Mouse (Mus musculus) limb, embryonic 14.5 days (tissue): ENCODE data around the gene Ddias. TPM values are rescaled to one million over a fixed set of nuclear protein-coding genes. Genes with fewer than 3 reads are reported as not detected.

Source experiments
- ATAC-seq: fragments of 200-750 bp; cut with Nextera tagmentation; 2 replicates; pipeline ENCODE4 v1.8.0; 2017; ENCODE audit warnings: low read depth, moderate number of reproducible peaks, moderate TSS enrichment; ENCODE audit not compliant: low FRiP score
- DNase-seq: peaks from one replicate; pipeline ENCODE4 v3.0.0-alpha.2; 2015; ENCODE audit warnings: low spot score
- H3K27ac ChIP-seq: fragments of 300-500 bp; sonication (generic); replicated peaks from 2 replicates; pipeline ENCODE4 v1.5.1; 2014; ENCODE audit warnings: low read depth, mild to moderate bottlenecking, low read length, moderate library complexity, mixed read lengths
- H3K27me3 ChIP-seq: fragments of 300-500 bp; sonication (generic); 2 replicates; pipeline ENCODE4 v1.6.1; 2014; ENCODE audit warnings: low read length, mixed read lengths; ENCODE audit not compliant: control insufficient read depth, insufficient read depth
- H3K36me3 ChIP-seq: fragments of 300-500 bp; sonication (generic); 2 replicates; pipeline ENCODE4 v1.6.1; 2014; ENCODE audit warnings: mild to moderate bottlenecking, low read length, moderate library complexity, mixed read lengths; ENCODE audit not compliant: control insufficient read depth, insufficient read depth
- H3K4me1 ChIP-seq: fragments of 300-500 bp; sonication (generic); 2 replicates; pipeline ENCODE4 v1.6.1; 2014; ENCODE audit warnings: antibody characterized with exemption, low read length, mixed read lengths; ENCODE audit not compliant: control insufficient read depth, insufficient read depth
- H3K4me2 ChIP-seq: fragments of 300-500 bp; sonication (generic); replicated peaks from 2 replicates; pipeline ENCODE4 v1.6.1; 2014; ENCODE audit warnings: low read depth, mild to moderate bottlenecking, low read length, moderate library complexity; ENCODE audit not compliant: severe bottlenecking
- H3K4me3 ChIP-seq: fragments of 300-500 bp; sonication (generic); replicated peaks from 2 replicates; pipeline ENCODE4 v1.5.1; 2014; ENCODE audit warnings: low read length
- H3K9ac ChIP-seq: fragments of 300-500 bp; sonication (generic); 2 replicates; pipeline ENCODE4 v1.6.1; 2014; ENCODE audit warnings: mild to moderate bottlenecking, low read depth, low read length, moderate library complexity; ENCODE audit not compliant: severe bottlenecking
- H3K9me3 ChIP-seq: fragments of 300-500 bp; sonication (generic); 2 replicates; pipeline ENCODE4 v1.6.1; 2016; ENCODE audit warnings: low read length; ENCODE audit not compliant: control insufficient read depth
- POLR2A ChIP-seq: fragments of 200-500 bp; IDR thresholded peaks from 2 replicates; pipeline ENCODE4 v1.8.0; 2012; ENCODE audit warnings: inconsistent platforms, mild to moderate bottlenecking, moderate library complexity, borderline replicate concordance; ENCODE audit not compliant: insufficient read depth, insufficient read length; ENCODE audit errors: extremely low read depth
- WGBS: fragments of 180-500 bp; shearing (Covaris S2); extraction: QIAGEN DNeasy Blood & Tissue Kit; methylation state at CpG from one replicate; pipeline ENCODE4 v1.1.7; 2014; 5-methylcytosine and 5-hydroxymethylcytosine counted together
- polyA plus RNA-seq, 2 experiments: library from polyadenylated mRNA; depleted of rRNA in 1 of 2; stranded (reverse) in 1 of 2; unstranded in 1 of 2; fragments of >200 nt; fragmentation: Nextera tagmentation in 1 of 2; extraction: Ambion mirVana in 1 of 2; gene quantifications; 2 replicates each; pipeline versions ENCODE4 v1.2.1 to v1.2.3; 2012 to 2014

Ddias gene
- polyA plus RNA-seq, 2 experiments: 4.4 to 11.5 TPM

DNA sequence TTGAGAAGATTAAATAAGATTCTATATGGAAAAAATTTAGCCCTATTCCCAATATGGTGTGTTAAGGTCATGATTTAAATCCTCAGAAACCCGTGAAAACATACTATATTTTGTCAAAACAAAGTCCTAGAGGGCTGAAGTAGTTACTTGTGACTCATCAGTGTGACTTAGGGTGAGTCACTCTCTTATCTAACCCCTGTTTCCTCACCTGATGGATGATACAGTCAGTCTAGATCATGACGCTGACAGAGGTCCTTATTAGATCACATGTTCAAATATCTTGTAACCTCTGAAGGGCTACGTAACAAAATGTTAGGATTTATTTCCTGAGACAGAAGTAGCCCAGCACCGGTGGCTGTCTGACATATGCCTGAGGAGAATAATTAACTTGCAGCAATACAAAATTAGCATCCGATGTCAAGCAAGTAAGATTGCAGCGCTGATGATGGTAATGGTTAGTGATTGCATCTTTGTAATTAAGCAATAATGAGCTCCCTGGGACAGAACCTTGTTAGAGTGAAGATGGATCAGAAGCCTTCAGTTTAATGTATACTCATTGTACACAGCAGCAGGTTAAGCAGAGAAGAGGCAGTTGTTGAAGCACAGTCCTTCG, 62.3 kb downstream of the Ddias start:
- WGBS: 72% methylated on average over 7 of the region's 7 CpGs
- Histone ChIP-seq H3K4me1 (no peaks in the 10 kb centered on the region), H3K36me3 (no peaks in the 10 kb centered on the region), H3K4me2 (no peak overlapping the region), H3K4me3 (no peak overlapping the region), H3K9me3 (no peaks in the 10 kb centered on the region), H3K27ac (no peak overlapping the region), H3K9ac (no peak overlapping the region), H3K27me3 (no peaks in the 10 kb centered on the region)
- DNase-seq: no peak
- no peak for ATAC-seq
- TF ChIP-seq POLR2A: no peak

Other genes starting within 250 kb of the Ddias start
- 2.7 and 3.4 TPM in 2 replicates for gene Ankrd42, start 237.1 kb downstream of the Ddias start, polyA plus RNA-seq (2012; rRNA removed)
- 4.8 and 5.4 TPM in 2 replicates for gene Ankrd42, start 237.1 kb downstream of the Ddias start, polyA plus RNA-seq (2014; fragmentation: Nextera tagmentation; extraction: Ambion mirVana)
- 22.7 and 32.5 TPM in 2 replicates for gene Pcf11, start 204.3 kb downstream of the Ddias start, polyA plus RNA-seq (2012; rRNA removed)
- gene Pcf11, start 204.3 kb downstream of the Ddias start, polyA plus RNA-seq (2014; fragmentation: Nextera tagmentation; extraction: Ambion mirVana): 21.2 and 23.5 TPM in 2 replicates
- 9.5 and 12.6 TPM in 2 replicates for gene Rab30, start 132.6 kb downstream of the Ddias start, polyA plus RNA-seq (2012; rRNA removed)
- gene Rab30, start 132.6 kb downstream of the Ddias start, polyA plus RNA-seq (2014; fragmentation: Nextera tagmentation; extraction: Ambion mirVana): 22.7 and 25.3 TPM in 2 replicates
- gene Prcp, start 223 bp upstream of the Ddias start, polyA plus RNA-seq (2012; rRNA removed): 26.6 and 27.0 TPM in 2 replicates
- gene Prcp, start 223 bp upstream of the Ddias start, polyA plus RNA-seq (2014; fragmentation: Nextera tagmentation; extraction: Ambion mirVana): 26.3 and 28.6 TPM in 2 replicates
- gene Fam181b, start 205.6 kb upstream of the Ddias start, polyA plus RNA-seq (2012; rRNA removed): 7.6 and 10.7 TPM in 2 replicates
- 9.9 and 12.0 TPM in 2 replicates for gene Fam181b, start 205.6 kb upstream of the Ddias start, polyA plus RNA-seq (2014; fragmentation: Nextera tagmentation; extraction: Ambion mirVana)